Mouse (Mus musculus) ES-E14 (cell line): ENCODE measurements around the gene Pten. TPM values are rescaled to one million over a fixed set of nuclear protein-coding genes. Genes with fewer than 3 reads are reported as not detected.

Source experiments
- DNase-seq: peaks from one replicate; pipeline ENCODE4 v3.0.0-alpha.2; 2013; ENCODE audit warnings: low read depth, low spot score
- H3K27ac ChIP-seq: 2 replicates; pipeline ENCODE4 v1.5.1; 2012; ENCODE audit warnings: low read depth, mild to moderate bottlenecking, low read length, moderate library complexity, mixed read lengths; ENCODE audit not compliant: poor library complexity, insufficient read depth, severe bottlenecking
- H3K36me3 ChIP-seq: 2 replicates; pipeline ENCODE4 v1.6.1; 2012; ENCODE audit warnings: mild to moderate bottlenecking, low read length, moderate library complexity, mixed read lengths; ENCODE audit not compliant: control insufficient read depth, poor library complexity, insufficient read depth, severe bottlenecking
- H3K4me1 ChIP-seq, 2 experiments: fragments of 150-350 bp in 1 of 2; sonication (generic) in 1 of 2; 2 replicates each; pipeline ENCODE4 v1.6.1; 2012; ENCODE audit warnings: low read length in 2 of 2, mild to moderate bottlenecking in 1 of 2, mixed read lengths in 1 of 2; ENCODE audit not compliant: control insufficient read depth in 2 of 2, insufficient read depth in 2 of 2, poor library complexity in 1 of 2
- H3K4me3 ChIP-seq, 2 experiments: fragments of 150-350 bp in 1 of 2; sonication (generic) in 1 of 2; 2 replicates each; pipeline ENCODE4 v1.5.1; 2012; ENCODE audit warnings: low read length in 2 of 2, low read depth in 1 of 2, mild to moderate bottlenecking in 1 of 2, mixed read lengths in 1 of 2; ENCODE audit not compliant: insufficient read depth in 1 of 2, poor library complexity in 1 of 2, severe bottlenecking in 1 of 2
- H3K9ac ChIP-seq: 2 replicates; pipeline ENCODE4 v1.6.1; 2012; ENCODE audit warnings: low read depth, mild to moderate bottlenecking, low read length, mixed read lengths; ENCODE audit not compliant: poor library complexity, insufficient read depth, severe bottlenecking
- H3K9me3 ChIP-seq: fragments of 150-350 bp; sonication (generic); 2 replicates; pipeline ENCODE4 v1.6.1; 2012; ENCODE audit warnings: low read depth, mild to moderate bottlenecking, low read length; ENCODE audit not compliant: control insufficient read depth, insufficient read depth
- CHD2 ChIP-seq: IDR thresholded peaks from 2 replicates; pipeline ENCODE4 v1.6.1; 2014; ENCODE audit warnings: mild to moderate bottlenecking, low read depth, low read length, inconsistent platforms
- HCFC1 ChIP-seq: IDR thresholded peaks from 2 replicates; pipeline ENCODE4 v1.6.1; 2012; ENCODE audit warnings: low read length, inconsistent platforms, borderline replicate concordance; ENCODE audit not compliant: insufficient read depth
- MAFK ChIP-seq: IDR thresholded peaks from 2 replicates; pipeline ENCODE4 v1.6.1; 2014; ENCODE audit warnings: mild to moderate bottlenecking, low read depth, low read length, inconsistent platforms; ENCODE audit not compliant: insufficient read depth
- ZC3H11A ChIP-seq: IDR thresholded peaks from 2 replicates; pipeline ENCODE4 v1.6.1; 2012; ENCODE audit warnings: low read depth, mild to moderate bottlenecking, inconsistent platforms, low read length, borderline replicate concordance
- ZNF384 ChIP-seq: IDR thresholded peaks from 2 replicates; pipeline ENCODE4 v1.6.1; 2012; ENCODE audit warnings: low read depth, low read length, inconsistent platforms
- in situ Hi-C, 2 experiments: fragments of 600-800 bp; cut with MboI; formaldehyde crosslinking; loops; one replicate each; pipeline ENCODE4 v1.15.1; 2025; ENCODE audit warnings: low sequenced_read_pairs in 2 of 2, inconsistent platforms in 1 of 2; ENCODE audit not compliant: unreplicated experiment in 2 of 2
- total RNA-seq: library from RNA; depleted of rRNA; stranded (reverse); fragments of 300-350 nt; gene quantifications from 2 replicates; pipeline ENCODE4 v1.2.3, GENCODE M21; 2012

Gene Pten
- total RNA-seq, 1 experiment: 70.8 TPM

GRCm38 (mm10) chr19:32789535-32789934 is 32.2 kb downstream of the Pten start:
- in situ Hi-C loops: no loop called here
- H3K27ac ChIP-seq: no peak overlapping the region
- peaks cover 2 to 10% of the 10 kb centered on the region in 2 experiments; a peak in 2 of 4 replicates for H3K4me1 ChIP-seq
- H3K9ac ChIP-seq: no peak overlapping the region
- no peak overlapping the region for H3K4me3 ChIP-seq
- DNase-seq: no peak
- peaks cover 2% of the 10 kb centered on the region; the same call in 1 of the 2 replicates for H3K36me3 ChIP-seq
- H3K9me3 ChIP-seq: no peaks in the 10 kb centered on the region
- TF ChIP-seq ZC3H11A: no peak
- no peak for TF ChIP-seq HCFC1
- no peak for TF ChIP-seq ZNF384
- no peak for TF ChIP-seq MAFK
- TF ChIP-seq CHD2: no peak

GRCm38 (mm10) chr19:32792610-32793009 is 35.3 kb downstream of the Pten start:
- H3K4me3 ChIP-seq: no peak overlapping the region
- peaks cover 7 to 8% of the 10 kb centered on the region in 2 experiments; a peak in 3 of 4 replicates for H3K4me1 ChIP-seq
- H3K9ac ChIP-seq: no peak overlapping the region
- H3K27ac ChIP-seq: no peak overlapping the region
- no peaks in the 10 kb centered on the region for H3K9me3 ChIP-seq
- no peak for DNase-seq
- H3K36me3 ChIP-seq: no peaks in the 10 kb centered on the region
- in situ Hi-C loops: no loop called here
- TF ChIP-seq HCFC1: no peak
- no peak for TF ChIP-seq ZNF384
- no peak for TF ChIP-seq CHD2
- TF ChIP-seq ZC3H11A: no peak
- no peak for TF ChIP-seq MAFK

- no peak for DNase-seq
Observed at GRCm38 (mm10) chr19:32793901-32794300, 36.6 kb downstream of the Pten start.

GRCm38 (mm10) chr19:32800557-32800956 is 43.3 kb downstream of the Pten start:
- peaks cover 0 to 3% of the 10 kb centered on the region in 2 experiments; a peak in 1 of 4 replicates for H3K4me1 ChIP-seq
- H3K36me3 ChIP-seq: no peaks in the 10 kb centered on the region
- no peak overlapping the region for H3K4me3 ChIP-seq
- DNase-seq: no peak
- in situ Hi-C loops: no loop called here
- H3K27ac ChIP-seq: no peak overlapping the region
- no peaks in the 10 kb centered on the region for H3K9me3 ChIP-seq
- H3K9ac ChIP-seq: no peak overlapping the region
- TF ChIP-seq MAFK (no peak), ZNF384 (no peak), CHD2 (no peak), ZC3H11A (no peak), HCFC1 (no peak)

More at GRCm38 (mm10) chr19:32793901-32794300, 36.6 kb downstream of the Pten start:
- no peak overlapping the region for H3K4me3 ChIP-seq
- no peak overlapping the region for H3K9ac ChIP-seq
- H3K9me3 ChIP-seq: no peaks in the 10 kb centered on the region
- H3K4me1 ChIP-seq: peaks cover 5 to 7% of the 10 kb centered on the region in 2 experiments; a peak in 3 of 4 replicates
- no peaks in the 10 kb centered on the region for H3K36me3 ChIP-seq
- no peak overlapping the region; the same call in 1 of the 2 replicates for H3K27ac ChIP-seq
- in situ Hi-C loops: no loop called here
- no peak for TF ChIP-seq ZNF384

GRCm38 (mm10) chr19:32804703-32805102 is 47.4 kb downstream of the Pten start:
- Histone ChIP-seq H3K36me3 (no peaks in the 10 kb centered on the region), H3K9ac (no peak overlapping the region), H3K4me3 (no peak overlapping the region), H3K4me1 (0 out of 4 replicates have a peak, but pooled peaks cover 0 to 1% of the 10 kb centered on the region in 2 experiments), H3K9me3 (no peaks in the 10 kb centered on the region), H3K27ac (no peak overlapping the region)
- in situ Hi-C loops: no loop called here
- DNase-seq: no peak
- TF ChIP-seq CHD2: no peak
- TF ChIP-seq HCFC1: no peak
- TF ChIP-seq ZC3H11A: no peak
- no peak for TF ChIP-seq ZNF384
- TF ChIP-seq MAFK: no peak
